Mouse (Mus musculus): Measurements from ENCODE around the gene Tk2. TPM values are rescaled to one million over a fixed set of nuclear protein-coding genes. Genes with fewer than 3 reads are reported as not detected.
A peak's percentile ranks its signal among the peaks of the same experiment; 100 is the strongest.
"Not testable (repeated sequence)": the region's sequence is repeated elsewhere in the genome, so short reads cannot be mapped to it uniquely, and the experiment has no call there.

Tk2 gene
- 16.2 and 18.0 TPM in 2 replicates for polyA plus RNA-seq (2015; fragmentation: Nextera tagmentation; extraction: Ambion mirVana)

DNA sequence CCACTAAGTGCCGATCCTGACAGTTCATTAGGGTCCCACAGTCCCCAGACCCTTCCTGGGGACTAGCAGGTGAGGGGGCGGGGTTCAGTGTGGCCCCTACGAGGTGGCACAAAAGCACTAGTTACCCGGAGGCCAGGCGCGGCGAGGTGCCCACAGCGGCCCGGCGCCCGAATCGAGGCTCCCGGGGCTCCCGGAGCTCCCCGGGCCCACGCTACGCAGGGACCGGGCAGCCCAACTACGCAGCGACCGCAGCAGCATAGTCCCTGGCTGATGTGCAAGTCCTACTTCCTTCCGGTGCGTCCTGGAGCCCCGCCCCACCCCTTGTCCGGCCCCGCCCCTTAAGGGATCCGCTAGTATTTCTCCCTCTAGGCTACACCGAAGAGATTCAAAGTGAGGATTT lies at the start of gene Tk2:
Tk2 (minus strand) TSS at position 283 of the 400 bp plus-strand sequence.
- Histone ChIP-seq H3K27me3 (no peaks in the 10 kb centered on the region), H3K9me3 (no peaks in the 10 kb centered on the region), H3K4me3 (peak within 1 kb of the TSS; percentile 97), H3K27ac (peak within 1 kb of the TSS; percentile 75), H3K36me3 (peaks cover 9% of the 10 kb centered on the region; the same call in 1 of the 2 replicates), H3K4me2 (peak within 1 kb of the TSS; percentile 73), H3K9ac (peak within 1 kb of the TSS; percentile 75), H3K4me1 (peaks cover 23% of the 10 kb centered on the region)
- peak; percentile 57; the same call in 1 of the 2 replicates for ATAC-seq (ENCODE audit: insufficient number of reproducible peaks, low FRiP score, low TSS enrichment, low read depth)
- WGBS = 0% methylated on average over 28 of the region's 28 CpGs

DNA sequence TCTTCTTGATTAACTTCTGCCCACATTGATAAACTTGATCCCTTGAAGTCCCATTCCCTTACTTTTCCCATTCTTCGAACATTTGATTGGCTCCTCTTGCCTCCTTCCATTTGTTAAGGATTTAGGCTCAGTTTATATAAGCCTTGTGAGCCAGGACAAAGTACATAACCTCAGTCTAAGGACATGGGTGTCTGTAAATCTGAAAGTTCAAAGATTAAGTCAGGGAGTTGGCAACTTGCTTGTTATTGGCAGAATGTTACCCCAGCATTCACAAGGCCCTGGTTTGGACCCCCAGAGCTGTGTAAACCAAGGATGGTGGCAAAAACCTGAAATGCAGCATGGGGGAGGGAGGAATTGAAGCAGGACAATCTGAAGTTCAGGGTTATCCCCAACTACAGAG lies 46.0 kb upstream of the Tk2 start:
- Histone ChIP-seq H3K27me3 (no peaks in the 10 kb centered on the region), H3K36me3 (no peaks in the 10 kb centered on the region), H3K9me3 (no peaks in the 10 kb centered on the region), H3K27ac (no peak overlapping the region), H3K9ac (no peak overlapping the region), H3K4me3 (no peak overlapping the region), H3K4me2 (no peak overlapping the region), H3K4me1 (no peaks in the 10 kb centered on the region)
- WGBS = 88% methylated on average over 1 of the region's 1 CpGs
- no peak for ATAC-seq (ENCODE audit: insufficient number of reproducible peaks, low FRiP score, low TSS enrichment, low read depth)

DNA sequence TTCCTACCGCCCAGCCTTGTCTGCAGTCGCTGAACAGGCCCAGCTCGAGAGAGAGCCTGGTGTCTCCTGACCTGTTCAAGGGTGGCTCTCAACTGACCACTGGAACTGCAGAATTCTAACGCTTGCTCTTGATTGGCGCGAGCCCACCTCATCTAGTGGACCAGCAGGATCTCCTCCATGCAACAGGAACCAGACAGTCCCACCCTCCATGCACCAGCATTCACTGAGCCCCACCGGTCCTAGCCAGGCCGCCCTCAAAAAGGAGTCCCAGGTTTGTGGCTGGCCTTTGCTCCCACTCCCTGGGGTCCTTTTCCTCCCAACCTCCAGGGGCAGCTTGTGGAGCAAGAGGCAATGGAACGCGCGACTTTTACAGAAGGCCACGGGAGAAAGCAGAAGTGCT lies 44.7 kb upstream of the Tk2 start, which contains the start of gene Cmtm2a:
Cmtm2a (minus strand) TSS at position 101 of the 400 bp plus-strand sequence.
- H3K27me3 ChIP-seq; H3K9ac ChIP-seq; H3K9me3 ChIP-seq; ATAC-seq (ENCODE audit: insufficient number of reproducible peaks, low FRiP score, low TSS enrichment, low read depth); H3K4me3 ChIP-seq; H3K4me1 ChIP-seq; H3K4me2 ChIP-seq; H3K27ac ChIP-seq; H3K36me3 ChIP-seq: not testable (repeated sequence)
- 85% methylated on average over 12 of the region's 12 CpGs for WGBS

DNA sequence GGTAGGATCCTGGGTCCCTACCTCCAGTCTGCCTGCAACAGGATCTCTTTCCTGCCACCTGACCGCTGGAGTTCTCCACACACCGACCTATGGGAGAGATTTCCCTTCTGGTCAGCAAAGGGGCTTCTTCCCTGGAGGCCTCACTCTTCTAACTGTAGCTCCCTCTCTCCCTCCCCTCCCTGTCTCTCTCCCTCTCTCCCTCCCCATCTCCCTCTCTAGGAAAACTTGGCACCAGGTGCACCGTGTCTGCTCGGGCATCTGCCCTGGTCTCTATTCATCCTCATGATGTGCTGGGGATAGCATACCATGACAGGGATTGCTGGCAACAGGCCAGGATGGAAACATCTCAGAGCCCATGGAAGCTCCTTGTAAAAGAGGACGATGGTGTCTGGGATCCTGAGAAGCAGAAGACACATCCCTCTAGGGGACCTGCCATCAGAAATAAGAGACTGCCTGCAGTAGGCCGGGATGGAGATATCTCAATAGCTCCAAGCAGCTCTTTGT lies 20.6 kb upstream of the Tk2 start:
- Histone ChIP-seq H3K36me3 (peaks cover 7% of the 10 kb centered on the region), H3K27ac (no peak overlapping the region), H3K4me2 (no peak overlapping the region), H3K9ac (no peak overlapping the region), H3K4me1 (no peaks in the 10 kb centered on the region), H3K27me3 (no peaks in the 10 kb centered on the region), H3K4me3 (no peak overlapping the region), H3K9me3 (no peaks in the 10 kb centered on the region)
- ATAC-seq (ENCODE audit: insufficient number of reproducible peaks, low FRiP score, low TSS enrichment, low read depth) = no peak
- WGBS = 86% methylated on average over 6 of the region's 6 CpGs

DNA sequence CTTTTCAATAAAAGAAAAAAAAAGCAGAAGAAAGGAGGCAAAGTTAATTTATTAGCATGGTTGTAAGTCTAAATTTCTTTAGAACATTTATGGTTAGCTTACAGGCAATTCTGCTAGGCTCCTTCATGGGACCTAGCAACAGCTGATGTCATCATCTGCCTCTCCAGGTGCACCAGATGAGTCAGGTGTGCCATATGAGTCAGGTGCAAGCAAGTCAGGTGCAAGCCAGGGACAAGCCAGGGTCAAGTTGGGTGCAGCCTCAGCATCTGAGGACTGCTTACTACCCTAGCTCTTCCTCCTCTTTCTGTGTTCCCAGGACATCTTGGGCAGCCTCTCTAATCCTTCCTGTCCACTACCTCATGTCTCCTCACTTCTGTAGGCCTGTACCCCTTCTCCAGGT lies 20.0 kb upstream of the Tk2 start:
- Histone ChIP-seq H3K9me3 (no peaks in the 10 kb centered on the region), H3K4me2 (no peak overlapping the region), H3K27me3 (no peaks in the 10 kb centered on the region), H3K36me3 (peaks cover 13% of the 10 kb centered on the region), H3K9ac (no peak overlapping the region), H3K4me1 (no peaks in the 10 kb centered on the region), H3K27ac (no peak overlapping the region), H3K4me3 (no peak overlapping the region)
- ATAC-seq (ENCODE audit: insufficient number of reproducible peaks, low FRiP score, low TSS enrichment, low read depth) = no peak

DNA sequence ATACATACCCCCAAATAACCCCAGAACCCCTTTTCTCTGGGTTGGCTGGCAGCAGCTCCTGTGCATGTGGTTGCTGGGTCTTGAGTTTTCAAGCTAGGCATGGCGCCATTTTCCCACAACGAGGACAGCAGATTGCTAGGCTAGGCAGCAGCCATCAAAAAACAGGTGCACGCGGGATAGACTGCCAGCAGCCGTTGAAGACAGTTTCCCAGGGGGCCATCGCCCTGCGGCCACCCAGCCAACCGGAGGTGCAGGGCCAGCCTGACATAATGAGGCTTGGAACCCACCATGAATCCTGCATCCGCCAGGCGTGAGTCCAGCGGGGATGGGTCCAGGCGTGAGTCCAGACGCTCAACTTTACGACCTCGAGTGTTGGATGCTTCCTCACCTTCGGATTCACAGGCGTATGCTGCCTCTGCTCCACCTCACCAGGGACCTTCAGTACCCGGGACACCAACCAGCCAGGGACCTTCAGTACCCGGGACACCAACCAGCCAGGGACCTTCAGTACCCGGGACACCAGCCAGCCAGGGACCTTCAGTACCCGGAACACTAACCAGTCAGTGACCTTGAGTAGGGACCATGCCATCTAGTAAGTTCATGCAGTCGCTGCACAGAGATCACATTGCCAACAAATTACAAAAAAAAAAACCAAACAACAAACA lies 16.0 kb upstream of the Tk2 start:
- ATAC-seq (ENCODE audit: insufficient number of reproducible peaks, low FRiP score, low TSS enrichment, low read depth); H3K27ac ChIP-seq; H3K4me1 ChIP-seq; H3K4me3 ChIP-seq; H3K9me3 ChIP-seq; H3K27me3 ChIP-seq; H3K4me2 ChIP-seq; H3K9ac ChIP-seq: not testable (repeated sequence)
- peaks cover 24% of the 10 kb centered on the region for H3K36me3 ChIP-seq
- WGBS = 97% methylated on average over 22 of the region's 22 CpGs

DNA sequence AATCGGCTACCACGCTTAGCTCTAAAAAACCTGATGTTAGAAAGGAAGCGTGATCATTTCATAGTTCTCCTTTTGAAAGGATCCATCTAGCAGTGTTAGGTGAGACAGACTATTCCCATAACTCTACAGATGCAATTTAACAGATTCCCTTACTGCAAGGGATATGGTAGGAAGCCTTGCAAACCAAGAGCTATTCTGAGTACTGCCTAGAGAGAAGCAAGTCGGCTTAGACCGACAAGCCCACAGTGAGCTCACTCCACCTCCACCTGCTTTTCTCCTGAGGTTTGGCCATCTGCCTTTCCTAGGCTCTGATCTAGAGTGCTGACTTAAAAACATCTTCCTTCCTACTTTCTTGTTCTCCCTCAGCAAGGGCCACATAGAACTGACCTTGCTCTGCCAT lies 13.4 kb upstream of the Tk2 start:
- H3K4me2 ChIP-seq; H3K4me1 ChIP-seq; H3K27ac ChIP-seq; H3K4me3 ChIP-seq; H3K27me3 ChIP-seq; H3K9me3 ChIP-seq; ATAC-seq (ENCODE audit: insufficient number of reproducible peaks, low FRiP score, low TSS enrichment, low read depth); H3K9ac ChIP-seq: not testable (repeated sequence)
- 97% methylated on average over 5 of the region's 5 CpGs for WGBS
- peaks cover 47% of the 10 kb centered on the region for H3K36me3 ChIP-seq

DNA sequence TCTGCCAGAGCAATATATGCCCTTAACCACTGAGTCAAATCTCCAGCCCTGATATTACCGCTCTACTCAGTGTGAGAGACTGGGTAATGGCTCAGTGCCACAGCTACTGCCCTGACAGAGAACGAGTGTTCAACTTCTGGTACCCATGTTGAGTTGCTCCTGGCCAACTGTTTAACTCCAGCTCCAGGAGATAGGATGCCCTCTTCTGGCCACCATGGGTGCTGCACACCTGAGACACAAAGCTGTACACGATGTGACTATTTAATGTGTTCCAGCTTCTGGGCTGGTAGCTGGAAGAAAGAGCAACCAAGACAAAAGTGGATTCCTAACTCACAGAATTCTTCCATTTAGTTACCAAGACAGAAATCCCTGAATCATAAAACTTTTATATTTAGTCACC lies 4.7 kb upstream of the Tk2 start:
- H3K4me1 ChIP-seq = peaks cover 13% of the 10 kb centered on the region
- H3K4me2 ChIP-seq = no peak overlapping the region
- no peak overlapping the region for H3K27ac ChIP-seq
- WGBS = 90% methylated on average over 3 of the region's 3 CpGs
- no peak overlapping the region for H3K4me3 ChIP-seq
- no peak overlapping the region for H3K9ac ChIP-seq
- no peak for ATAC-seq (ENCODE audit: insufficient number of reproducible peaks, low FRiP score, low TSS enrichment, low read depth)
- peaks cover 10% of the 10 kb centered on the region for H3K36me3 ChIP-seq
- H3K9me3 ChIP-seq = no peaks in the 10 kb centered on the region
- H3K27me3 ChIP-seq = no peaks in the 10 kb centered on the region

DNA sequence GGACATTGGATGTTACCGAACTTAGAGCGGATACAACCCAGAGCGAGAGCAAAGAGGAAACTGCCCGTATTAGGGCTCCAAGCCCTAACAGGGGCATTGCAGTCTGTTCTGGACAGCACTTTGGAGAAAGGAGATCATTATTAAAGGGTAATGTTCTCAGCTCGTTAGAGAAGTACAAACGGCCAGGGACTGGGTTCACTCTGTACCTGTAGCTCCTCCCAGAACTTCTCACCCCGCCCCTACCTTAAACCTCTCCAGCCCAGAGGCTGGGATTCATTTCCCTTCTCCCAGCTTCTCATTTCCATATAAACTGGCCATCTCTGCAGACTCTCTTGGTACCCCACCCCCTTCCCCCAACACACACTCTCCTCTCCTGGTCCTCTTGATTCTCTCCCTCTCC lies 3.1 kb upstream of the Tk2 start:
- Histone ChIP-seq H3K27ac (peak overlapping the region; percentile 89), H3K27me3 (no peaks in the 10 kb centered on the region), H3K9ac (peak overlapping the region; percentile 49; the same call in 1 of the 2 replicates), H3K36me3 (no peaks in the 10 kb centered on the region), H3K4me2 (peak overlapping the region; percentile 79), H3K4me1 (peaks cover 23% of the 10 kb centered on the region), H3K4me3 (peak overlapping the region; percentile 71), H3K9me3 (no peaks in the 10 kb centered on the region)
- ATAC-seq (ENCODE audit: insufficient number of reproducible peaks, low FRiP score, low TSS enrichment, low read depth) = no peak
- WGBS = under 1% methylated on average over 7 of the region's 7 CpGs

DNA sequence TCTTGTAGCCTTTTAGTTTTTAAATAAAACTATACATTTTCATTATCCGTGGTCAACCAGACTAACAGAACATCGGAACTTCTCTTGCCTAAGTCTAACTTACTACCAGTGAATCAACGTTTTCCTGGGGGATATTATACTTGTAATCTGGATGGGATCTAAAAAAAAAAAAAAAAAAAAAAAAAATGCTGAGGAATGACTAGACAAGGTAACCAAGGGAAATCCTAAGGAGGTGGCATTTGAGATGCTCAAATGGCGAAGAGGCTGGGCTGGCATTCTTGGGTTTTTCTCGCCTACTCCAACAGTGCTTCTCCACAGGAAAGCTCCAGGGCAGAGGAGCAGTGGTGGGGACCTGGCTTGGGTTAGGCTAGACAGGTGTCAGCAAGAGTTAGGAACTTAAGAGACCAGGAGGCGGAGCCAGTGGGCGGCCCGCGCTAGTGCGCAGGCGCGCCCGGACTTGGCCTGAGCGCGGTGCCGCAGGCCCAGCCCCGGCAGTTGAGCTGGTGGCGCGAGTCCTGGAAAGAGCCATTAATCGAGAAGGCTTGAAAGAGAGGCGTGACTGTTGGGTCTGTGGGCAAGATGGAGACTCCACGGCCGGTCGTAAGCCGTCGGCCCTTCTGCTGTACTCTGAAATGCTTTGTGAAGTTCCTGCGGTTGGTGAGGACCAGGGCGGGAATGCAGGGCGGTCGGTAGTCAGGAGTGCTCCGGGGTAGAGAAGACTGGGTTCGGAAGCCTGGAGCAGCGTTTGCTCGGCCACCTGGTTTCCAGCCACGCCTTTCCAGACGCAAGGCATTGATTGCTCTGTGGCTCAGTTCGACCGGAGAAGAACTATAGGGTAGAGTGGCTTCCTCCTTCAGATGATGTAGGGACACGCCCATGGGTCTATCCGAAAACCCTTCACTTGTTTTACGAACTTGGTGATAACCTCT lies 2.3 kb upstream of the Tk2 start, which contains the start of gene Cklf:
Cklf (plus strand) TSS at position 423 of the 929 bp plus-strand sequence.
- Histone ChIP-seq H3K4me3 (peak within 1 kb of the TSS; percentile 71), H3K36me3 (no peaks in the 10 kb centered on the region), H3K9me3 (no peaks in the 10 kb centered on the region), H3K27me3 (no peaks in the 10 kb centered on the region), H3K9ac (peak within 1 kb of the TSS; percentile 49), H3K4me2 (peak within 1 kb of the TSS; percentile 79), H3K4me1 (peaks cover 23% of the 10 kb centered on the region), H3K27ac (peak within 1 kb of the TSS; percentile 89)
- peak; percentile 82 for ATAC-seq (ENCODE audit: insufficient number of reproducible peaks, low FRiP score, low TSS enrichment, low read depth)
- 3% methylated on average over 41 of the region's 41 CpGs for WGBS

DNA sequence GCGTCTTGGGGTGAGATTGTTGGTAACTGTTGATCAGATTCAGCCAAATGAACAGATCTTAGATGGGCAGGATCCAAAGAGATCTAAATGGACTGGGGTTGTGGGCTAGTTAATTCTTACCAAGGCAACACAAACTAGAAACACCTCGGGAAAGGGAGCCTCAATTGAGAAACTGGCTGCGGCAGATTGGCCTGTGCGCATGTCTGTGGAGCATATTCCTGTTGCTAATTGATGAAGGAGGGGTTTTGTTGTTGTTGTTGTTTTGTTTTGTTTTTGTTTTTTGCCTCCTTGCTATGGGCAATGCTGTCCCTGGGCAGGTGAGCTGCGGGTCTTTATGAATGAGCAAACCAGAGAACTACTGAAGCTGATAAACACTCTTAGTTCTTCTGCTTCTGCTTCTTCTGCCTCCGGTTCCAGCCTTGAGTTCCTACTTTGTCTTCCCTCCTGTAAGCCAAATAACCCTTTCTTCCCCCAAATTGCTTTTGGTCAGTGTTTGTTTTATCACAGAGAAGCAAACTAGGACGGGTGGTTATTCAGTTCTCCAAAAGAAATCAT lies 1.2 kb upstream of the Tk2 start:
- H3K27me3 ChIP-seq = no peaks in the 10 kb centered on the region
- H3K9ac ChIP-seq = no peak overlapping the region
- ATAC-seq (ENCODE audit: insufficient number of reproducible peaks, low FRiP score, low TSS enrichment, low read depth) = no peak
- WGBS = 80% methylated on average over 7 of the region's 7 CpGs
- peaks cover 9% of the 10 kb centered on the region; the same call in 1 of the 2 replicates for H3K36me3 ChIP-seq
- no peak overlapping the region for H3K27ac ChIP-seq
- no peaks in the 10 kb centered on the region for H3K9me3 ChIP-seq
- peaks cover 23% of the 10 kb centered on the region for H3K4me1 ChIP-seq
- H3K4me3 ChIP-seq = no peak overlapping the region
- no peak overlapping the region for H3K4me2 ChIP-seq

Measured in limb, embryonic 15.5 days (tissue).